Mouse (Mus musculus) lung, postnatal 4 days (tissue): ENCODE measurements around the gene 1110008L16Rik.
"Not testable (repeated sequence)": the region's sequence is repeated elsewhere in the genome, so short reads cannot be mapped to it uniquely, and the experiment has no call there.

Experiments
- DNase-seq, 2 experiments: peaks; one replicate each; pipeline ENCODE4 v3.0.0; 2021

The 1110008L16Rik gene

GRCm38 (mm10) chr12:55343045-55343444, 43.7 kb downstream of the 1110008L16Rik start:
- DNase-seq, result not testable (repeated sequence)

- no peak for DNase-seq
These were observed 44.6 kb downstream of the 1110008L16Rik start for GRCm38 (mm10) chr12:55343998-55344397.

- DNase-seq, result peak in 1 of 2 experiments; percentile 18
These were observed 45.2 kb downstream of the 1110008L16Rik start for GRCm38 (mm10) chr12:55344583-55344982.

- DNase-seq, result no peak
These were observed 54.0 kb downstream of the 1110008L16Rik start for GRCm38 (mm10) chr12:55353423-55353822.

DNA sequence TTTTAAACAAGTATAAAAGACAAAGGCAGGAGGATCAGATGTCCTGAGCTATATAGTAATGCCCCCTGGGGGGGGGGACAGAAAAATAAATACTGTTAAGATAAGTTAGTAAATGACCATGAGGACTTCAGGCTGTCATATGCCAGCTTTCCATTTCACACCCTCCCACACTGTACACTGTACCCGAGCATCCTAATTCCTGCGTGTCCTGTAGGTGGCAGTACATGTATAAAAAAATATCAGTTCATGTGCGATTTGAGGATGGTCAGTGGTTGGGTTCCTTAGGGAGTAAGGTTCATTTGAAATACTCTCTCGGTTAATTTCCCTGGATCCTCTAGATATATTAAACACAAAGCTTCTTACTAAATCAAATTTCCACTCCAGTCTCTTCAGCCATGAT, 55.5 kb downstream of the 1110008L16Rik start:
- DNase-seq, result peak in 1 of 2 experiments; percentile 60

DNA sequence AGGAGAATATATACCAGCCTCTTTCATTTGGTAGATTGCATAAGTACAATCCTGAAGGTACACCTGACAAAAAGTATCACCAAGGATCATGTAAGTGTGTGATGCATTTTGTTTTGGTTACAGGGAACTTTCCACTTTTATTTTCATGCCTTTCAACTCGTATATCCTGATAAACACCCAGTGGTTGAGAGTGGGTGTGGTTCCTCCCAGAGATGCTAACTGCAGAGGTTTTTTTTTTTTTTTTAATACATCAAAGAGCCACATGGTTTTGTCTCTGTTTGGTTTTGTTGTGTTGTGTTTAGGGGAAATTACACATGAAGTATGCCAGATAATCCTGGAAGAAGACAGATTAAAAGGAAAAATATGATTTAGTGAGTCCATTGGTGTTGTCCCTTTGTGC, 57.9 kb downstream of the 1110008L16Rik start:
- DNase-seq, result no peak

- DNase-seq, result peak in 1 of 2 experiments; percentile 28
These were observed 61.6 kb downstream of the 1110008L16Rik start for GRCm38 (mm10) chr12:55360929-55361328.

DNA sequence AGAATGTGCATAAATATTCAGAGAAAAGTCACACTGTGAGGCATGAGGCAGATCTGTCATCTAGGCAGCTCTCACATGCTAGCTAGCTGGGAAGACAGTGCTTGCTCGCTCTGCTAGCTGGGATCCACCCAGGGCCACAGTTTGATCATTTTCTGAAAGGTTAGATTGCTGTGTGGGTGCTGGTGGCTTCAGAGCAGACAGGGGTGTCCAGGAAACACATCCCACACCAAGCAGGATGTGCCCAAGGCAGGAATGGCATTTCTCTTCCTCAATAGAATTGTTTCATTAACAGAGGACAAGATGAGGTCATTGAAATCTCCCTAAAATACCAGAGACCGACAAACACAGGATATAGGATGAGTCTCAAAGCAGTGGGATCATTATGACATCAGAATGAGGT, 65.7 kb downstream of the 1110008L16Rik start:
- DNase-seq, result no peak

DNA sequence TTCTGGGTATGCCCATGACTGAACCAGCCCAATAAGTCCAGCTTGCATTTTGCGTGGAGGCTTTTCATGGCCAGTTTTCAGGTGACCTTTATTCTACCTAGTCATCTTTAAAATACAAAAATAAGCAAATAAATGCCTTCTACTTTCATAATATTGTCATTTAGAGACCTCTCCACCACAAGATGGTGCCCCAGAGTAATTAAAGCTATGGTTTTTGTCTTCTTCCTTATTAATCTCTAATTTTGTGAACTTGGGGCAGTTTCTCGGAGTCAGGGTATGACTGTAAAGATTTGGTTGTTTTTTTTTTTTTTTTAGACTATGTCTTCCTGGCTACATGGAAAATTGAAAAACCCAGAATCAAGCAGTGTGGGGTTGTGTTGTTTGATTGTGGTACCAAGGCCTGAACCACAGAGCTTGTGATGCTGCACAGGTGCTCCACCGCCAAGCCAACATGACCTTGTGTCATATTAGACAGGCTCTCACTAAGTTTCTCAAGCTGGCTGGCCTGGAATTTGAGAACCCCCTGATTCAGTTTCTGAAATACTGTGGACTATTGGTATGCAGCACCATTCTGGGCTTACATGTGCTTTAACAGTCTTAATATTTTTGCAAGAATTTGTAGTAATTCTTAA, 73.2 kb downstream of the 1110008L16Rik start:
- DNase-seq, result no peak

GRCm38 (mm10) chr12:55376956-55377609, 77.7 kb downstream of the 1110008L16Rik start:
- no peak for DNase-seq

DNA sequence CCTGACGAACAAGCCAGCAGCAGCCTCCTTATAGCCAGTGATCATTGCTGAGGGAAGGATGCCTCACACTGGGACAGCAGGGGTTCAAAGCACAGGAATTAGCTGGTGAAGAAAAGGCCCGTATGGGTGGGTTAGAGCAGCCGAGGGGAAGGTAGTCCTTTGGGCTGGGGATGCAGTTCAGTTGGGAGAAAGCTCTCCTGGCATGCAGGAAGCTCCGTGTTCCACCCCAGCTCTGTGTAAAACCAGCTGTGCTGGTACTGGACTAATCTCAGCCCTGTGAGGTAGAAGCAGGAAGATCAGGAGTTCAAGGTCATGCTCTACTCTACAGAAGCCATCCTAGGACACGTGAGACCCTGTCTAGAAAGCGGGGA, 78.2 kb downstream of the 1110008L16Rik start:
- no peak for DNase-seq

GRCm38 (mm10) chr12:55384023-55384749, 84.8 kb downstream of the 1110008L16Rik start, which contains the start of gene Psma6:
Gene Psma6, plus strand, starts transcription at chr12:55384222.
- no peak for DNase-seq

DNA sequence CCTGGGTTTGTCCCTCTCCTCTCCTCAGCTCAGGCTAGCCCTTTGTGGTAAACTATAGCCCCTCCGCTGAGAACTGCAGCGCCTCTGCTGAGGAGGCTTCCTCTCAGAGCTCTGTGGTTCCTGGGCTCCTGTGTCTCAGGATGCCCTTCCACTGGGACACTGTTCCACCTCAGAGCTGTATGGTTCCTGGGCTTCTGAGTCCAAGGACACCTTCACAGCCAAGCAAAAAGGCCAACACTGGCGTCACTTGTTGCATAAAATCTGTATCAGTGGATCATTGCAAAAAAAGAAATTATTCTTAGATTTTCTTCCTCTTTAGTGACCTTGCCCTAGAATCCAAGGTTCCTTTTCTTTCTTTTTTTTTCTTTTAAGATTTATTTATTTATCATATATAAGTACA, 85.4 kb downstream of the 1110008L16Rik start:
- DNase-seq, result no peak

GRCm38 (mm10) chr12:55385931-55386330, 86.6 kb downstream of the 1110008L16Rik start:
- no peak for DNase-seq

DNA sequence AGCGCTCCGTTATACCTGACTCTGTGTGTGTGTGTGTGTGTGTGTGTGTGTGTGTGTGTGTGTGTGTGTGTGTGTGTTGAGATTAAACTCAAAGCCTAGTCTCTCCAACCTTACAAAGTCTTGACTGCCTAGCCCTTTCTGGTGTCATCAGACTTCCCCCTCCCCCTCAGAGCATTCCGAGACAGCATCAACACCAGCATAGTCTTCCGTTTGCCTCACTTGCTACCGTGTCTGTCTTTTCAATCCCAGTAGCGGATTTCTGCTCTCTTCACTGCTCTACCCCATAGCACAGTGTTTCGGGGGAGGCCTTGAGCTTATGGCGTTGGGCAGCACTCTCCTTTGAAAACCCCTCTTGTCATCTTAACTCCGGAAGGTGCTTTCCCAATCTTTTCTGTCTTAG, 87.1 kb downstream of the 1110008L16Rik start:
- no peak for DNase-seq

- DNase-seq, result no peak
These were observed 87.9 kb downstream of the 1110008L16Rik start for GRCm38 (mm10) chr12:55387083-55387787.

GRCm38 (mm10) chr12:55387788-55388465, 88.5 kb downstream of the 1110008L16Rik start:
- peak in 1 of 2 experiments; percentile 34 for DNase-seq

GRCm38 (mm10) chr12:55388478-55388877, 89.1 kb downstream of the 1110008L16Rik start:
- DNase-seq, result peak; percentile 57 to 78

DNA sequence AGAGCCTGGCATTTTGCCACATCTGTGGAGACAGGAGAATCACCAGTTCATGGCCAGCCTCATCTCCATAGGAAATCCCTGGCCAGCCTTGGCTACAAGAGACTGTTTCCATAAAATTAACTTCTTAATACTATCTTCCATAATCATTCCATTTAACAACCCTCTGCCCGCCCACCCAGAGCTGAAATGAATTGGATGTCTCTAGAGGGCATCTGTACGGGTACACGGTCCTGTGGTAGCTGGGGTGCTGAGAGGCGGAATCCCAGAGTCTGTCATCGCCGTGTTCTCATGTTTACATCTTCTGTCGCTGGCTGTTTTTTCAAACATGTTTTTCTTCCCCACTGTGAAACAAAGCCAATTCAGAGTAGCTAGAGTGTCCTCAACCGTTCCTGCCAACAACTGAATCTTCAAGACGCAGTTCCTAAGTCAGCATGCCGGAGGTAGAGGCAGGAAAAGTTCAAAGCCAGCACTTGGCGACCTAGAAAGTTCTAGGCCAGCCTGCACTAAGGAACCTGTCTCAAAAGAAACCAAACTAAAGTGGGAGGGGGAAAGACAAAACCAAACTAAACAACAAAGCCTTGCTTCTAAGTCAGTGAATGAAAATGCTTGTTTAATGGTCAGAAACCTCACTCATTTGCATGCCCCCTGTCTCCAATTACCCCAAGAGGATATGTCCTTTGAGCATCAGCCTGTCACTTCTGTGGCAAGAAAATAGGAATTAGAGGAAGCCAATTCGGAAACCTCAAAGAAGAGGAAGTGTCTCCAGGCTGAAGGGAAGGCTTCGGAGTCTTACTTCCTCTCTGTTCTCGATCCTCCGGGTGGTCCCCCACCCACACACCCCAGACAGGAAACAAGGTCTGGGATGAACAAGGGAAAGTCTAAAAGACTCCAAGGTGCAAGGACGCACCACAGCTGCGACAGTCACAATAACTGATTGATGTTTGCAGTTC, 90.0 kb downstream of the 1110008L16Rik start:
- peak; percentile 48 to 51 for DNase-seq

GRCm38 (mm10) chr12:55392120-55392519, 92.7 kb downstream of the 1110008L16Rik start:
- DNase-seq, result no peak
